Mouse (Mus musculus) brain, embryonic 14.5 days (tissue): Measurements from ENCODE around the gene Angptl6.

Experiments
- CTCF ChIP-seq: fragments of 200-500 bp; IDR thresholded peaks from 2 replicates; pipeline ENCODE4 v1.5.1; 2012; ENCODE audit warnings: inconsistent platforms, mild to moderate bottlenecking, moderate library complexity, borderline replicate concordance; ENCODE audit not compliant: insufficient read depth, insufficient read length; ENCODE audit errors: extremely low read depth
- POLR2A ChIP-seq: fragments of 200-500 bp; IDR thresholded peaks from 2 replicates; pipeline ENCODE4 v1.6.1; 2012; ENCODE audit warnings: mild to moderate bottlenecking, inconsistent platforms, borderline replicate concordance; ENCODE audit not compliant: poor library complexity, insufficient read depth, insufficient read length, severe bottlenecking; ENCODE audit errors: extremely low read depth

- no peak for TF ChIP-seq CTCF
- TF ChIP-seq POLR2A: no peak
Measured at GRCm38 (mm10) chr9:20862225-20862624, 17.3 kb downstream of the Angptl6 start.
